Mouse (Mus musculus) olfactory bulb, adult 2 months (tissue): Measurements from ENCODE around the gene Slc25a34.

Experiments
- CTCF ChIP-seq: fragments of 200-500 bp; IDR thresholded peaks from 2 replicates; pipeline ENCODE4 v1.5.1; 2012; ENCODE audit warnings: low read depth, mild to moderate bottlenecking, low read length, moderate library complexity; ENCODE audit not compliant: insufficient read depth
- POLR2A ChIP-seq: fragments of 200-500 bp; IDR thresholded peaks from 2 replicates; pipeline ENCODE4 v1.6.1; 2012; ENCODE audit warnings: mild to moderate bottlenecking, low read depth, low read length, moderate library complexity; ENCODE audit not compliant: insufficient read depth

DNA sequence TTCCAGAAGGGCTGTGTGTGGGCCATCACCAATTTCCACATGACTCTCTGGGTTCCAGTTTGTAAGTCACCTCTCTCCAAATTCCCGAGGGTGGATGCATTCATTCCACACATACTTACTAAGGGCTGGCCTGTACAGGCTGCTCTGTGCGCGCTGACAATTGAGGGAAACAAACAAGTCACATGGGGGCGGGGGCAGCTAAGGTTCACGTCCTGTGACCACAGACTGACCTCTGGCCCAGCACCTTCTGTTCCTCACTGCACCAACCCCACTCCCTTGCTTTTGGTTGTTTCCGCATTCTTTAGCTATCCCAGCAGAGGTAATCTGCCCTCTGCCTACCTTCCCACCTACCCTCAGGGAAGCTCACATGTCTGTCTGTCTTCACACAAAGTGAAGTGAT, 53.6 kb downstream of the Slc25a34 start:
- no peak for TF ChIP-seq CTCF
- TF ChIP-seq POLR2A, result no peak
